Mouse (Mus musculus) frontal cortex, postnatal 25 days (tissue): ENCODE results near the gene Gpx7.

Experiments used
- DNase-seq, 2 experiments: peaks; one replicate each; pipeline ENCODE4 v3.0.0; 2022; ENCODE audit warnings: low spot score in 2 of 2

Gene Gpx7

GRCm38 (mm10) chr4:108406861-108407401 is at the start of gene Gpx7:
Gene Gpx7 (minus strand): TSS chr4:108406961.
- no peak for DNase-seq

DNA sequence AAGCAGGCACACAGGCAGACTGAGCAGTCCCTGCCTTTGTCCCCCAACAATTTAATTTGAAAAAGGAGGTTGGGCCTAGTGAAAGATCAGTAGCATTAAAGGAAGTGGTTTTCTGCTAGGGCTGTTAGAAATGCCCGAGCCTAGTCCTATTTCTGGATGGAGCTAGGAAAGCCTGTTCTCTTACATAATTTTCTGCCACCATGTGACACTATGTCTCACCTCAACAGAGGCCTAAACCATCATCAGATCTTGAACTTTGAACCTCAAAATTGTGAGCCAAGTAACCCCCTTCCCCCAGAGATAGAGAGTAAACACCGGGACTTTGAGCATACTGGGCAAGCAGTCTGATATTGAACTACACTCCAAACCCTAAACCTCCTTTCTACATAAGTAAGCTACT is 49.3 kb upstream of the Gpx7 start:
- DNase-seq = no peak

DNA sequence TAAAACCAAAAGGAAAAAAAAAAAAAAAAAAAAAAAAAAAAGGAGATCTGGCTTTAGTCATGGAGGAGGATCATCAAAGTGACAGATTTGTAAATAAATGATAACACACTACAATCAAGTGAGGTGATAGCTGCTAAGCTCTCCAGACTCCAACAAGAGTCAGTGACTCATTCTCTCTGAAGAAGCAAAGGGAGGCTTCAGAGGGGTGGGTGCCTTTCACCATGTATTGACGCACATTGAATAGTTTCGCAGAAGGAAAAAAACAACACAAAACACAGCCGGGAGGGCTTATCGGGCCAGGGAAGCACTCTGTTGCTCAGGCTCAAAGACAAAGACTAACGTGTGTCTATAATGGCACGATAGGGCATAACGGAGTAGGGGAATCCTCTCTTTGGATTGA is 41.3 kb upstream of the Gpx7 start:
- DNase-seq = no peak

- DNase-seq = no peak
These were observed 31.5 kb upstream of the Gpx7 start for GRCm38 (mm10) chr4:108438082-108438840.

DNA sequence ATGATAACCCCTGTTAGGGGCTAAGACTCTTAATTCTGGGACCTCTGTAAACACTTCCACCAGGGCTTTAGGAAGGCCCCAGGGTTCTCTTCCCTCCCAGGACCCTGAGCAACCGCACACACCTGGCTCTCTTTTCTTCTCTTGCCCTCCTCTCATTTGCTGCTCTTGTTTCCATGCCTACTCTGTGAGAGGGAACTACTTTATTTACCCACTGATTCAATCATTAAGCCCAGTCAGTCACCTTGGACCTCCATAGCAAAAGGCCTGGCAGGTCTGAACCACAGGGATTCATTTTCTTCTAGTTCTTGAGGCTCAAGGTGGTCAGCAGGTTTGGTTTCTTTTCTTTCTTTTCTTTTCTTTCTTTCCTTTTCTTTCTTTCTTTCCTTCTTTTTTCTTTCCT is 29.5 kb upstream of the Gpx7 start:
- DNase-seq = no peak

GRCm38 (mm10) chr4:108435646-108436045 is 28.9 kb upstream of the Gpx7 start:
- DNase-seq = no peak

DNA sequence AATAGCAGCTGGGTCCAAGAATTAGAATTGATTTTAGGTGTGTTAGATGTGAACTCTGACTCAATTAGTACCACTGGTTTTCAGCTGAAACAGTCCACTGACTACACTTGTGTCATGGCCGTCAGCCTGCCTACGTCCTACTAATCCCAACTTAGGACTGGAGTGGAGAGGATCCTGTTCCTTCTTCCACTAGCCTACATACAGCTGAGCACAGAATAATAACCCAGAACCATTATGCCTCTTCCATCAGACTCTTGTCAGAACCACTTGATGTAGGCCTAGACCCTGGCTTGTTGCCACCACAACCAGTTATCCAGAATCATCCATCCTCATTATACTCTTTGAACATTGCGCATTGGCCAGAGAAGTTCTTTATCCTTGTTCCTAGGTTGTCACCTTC is 28.0 kb upstream of the Gpx7 start:
- DNase-seq = no peak

GRCm38 (mm10) chr4:108434221-108434620 is 27.5 kb upstream of the Gpx7 start:
- no peak for DNase-seq

- no peak for DNase-seq
These were observed 26.6 kb upstream of the Gpx7 start for GRCm38 (mm10) chr4:108433341-108433740.

- DNase-seq = no peak
These were observed 24.8 kb upstream of the Gpx7 start for GRCm38 (mm10) chr4:108431561-108431936.

- no peak for DNase-seq
These were observed 24.1 kb upstream of the Gpx7 start for GRCm38 (mm10) chr4:108430656-108431560.

DNA sequence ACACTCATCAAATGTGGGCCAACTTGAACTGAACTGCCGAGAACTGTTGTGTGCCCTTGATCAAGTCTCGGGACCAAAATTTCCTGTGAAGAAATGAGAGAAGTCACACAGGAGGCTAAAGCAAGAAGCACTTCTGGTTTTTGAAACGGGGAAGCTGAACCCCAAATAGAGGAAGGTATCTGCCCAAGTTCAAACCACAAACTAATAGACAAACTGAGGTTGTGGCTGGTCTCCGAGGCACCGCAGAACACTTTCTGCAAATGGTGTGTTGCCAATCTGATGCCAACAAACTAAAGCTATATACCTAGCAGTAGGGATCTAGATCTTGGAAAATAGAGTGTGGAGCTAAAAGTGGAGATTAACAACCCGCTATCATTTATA is 21.6 kb upstream of the Gpx7 start:
- DNase-seq = no peak

- DNase-seq = no peak
These were observed 21.1 kb upstream of the Gpx7 start for GRCm38 (mm10) chr4:108427719-108428340.

DNA sequence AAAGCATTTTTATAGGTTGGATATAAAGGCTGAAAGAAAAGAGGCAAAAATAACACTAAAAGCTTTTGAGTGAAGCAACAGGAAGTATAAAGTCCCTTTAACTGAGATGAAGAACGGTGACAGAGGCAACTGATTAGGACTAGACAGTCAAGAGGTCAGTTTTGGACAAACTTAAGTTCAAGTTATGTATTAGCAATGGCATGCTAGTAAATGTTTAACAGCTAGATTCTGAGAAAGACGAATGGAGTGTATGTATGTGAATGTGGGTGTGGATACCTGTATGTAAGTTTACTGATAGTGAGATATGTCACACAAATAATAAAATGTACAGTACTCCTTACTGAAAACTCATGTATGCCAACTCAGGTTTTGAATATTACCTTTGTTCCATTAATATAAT is 17.8 kb upstream of the Gpx7 start:
- DNase-seq = no peak

DNA sequence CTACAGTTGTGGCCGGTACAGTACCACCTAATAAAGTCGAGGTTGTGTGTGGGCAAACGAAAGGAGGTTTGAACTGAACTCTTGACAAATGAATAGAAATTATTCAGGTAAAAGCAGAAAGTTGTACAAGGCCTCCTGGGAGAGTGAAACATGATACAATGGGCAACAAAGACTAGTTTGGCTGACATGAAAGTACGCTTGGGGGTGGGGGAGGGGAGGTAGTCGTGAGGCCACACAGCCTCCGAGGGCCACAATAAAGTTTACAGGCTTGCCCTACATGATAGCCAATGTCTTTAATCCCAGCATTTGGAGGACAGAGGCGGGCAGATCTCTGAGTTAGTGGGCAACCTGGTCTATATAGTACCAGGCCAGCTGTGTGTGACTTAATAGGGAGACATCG is 860 bp upstream of the Gpx7 start:
- DNase-seq = no peak

GRCm38 (mm10) chr4:108406138-108406860 is 462 bp downstream of the Gpx7 start:
- DNase-seq = peak; percentile 47 to 50

DNA sequence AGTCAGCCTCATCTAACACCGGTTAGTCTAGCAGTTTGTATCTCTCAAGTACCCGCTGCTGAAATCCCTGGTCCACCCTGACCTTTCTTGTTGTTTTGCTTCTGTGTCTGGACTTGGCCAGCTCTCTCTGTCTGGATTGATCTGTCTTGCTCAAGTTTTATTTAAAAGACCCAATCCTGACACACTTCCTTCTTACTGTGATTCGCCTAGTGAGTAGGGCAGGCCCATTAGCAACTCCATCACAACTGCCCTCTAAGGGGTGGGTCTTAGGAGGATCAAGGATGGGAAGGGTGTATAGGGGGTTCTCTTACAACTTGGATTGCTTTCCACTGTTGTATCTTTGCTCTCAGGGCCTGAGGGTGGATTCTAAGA is 1.0 kb downstream of the Gpx7 start:
- DNase-seq = no peak

DNA sequence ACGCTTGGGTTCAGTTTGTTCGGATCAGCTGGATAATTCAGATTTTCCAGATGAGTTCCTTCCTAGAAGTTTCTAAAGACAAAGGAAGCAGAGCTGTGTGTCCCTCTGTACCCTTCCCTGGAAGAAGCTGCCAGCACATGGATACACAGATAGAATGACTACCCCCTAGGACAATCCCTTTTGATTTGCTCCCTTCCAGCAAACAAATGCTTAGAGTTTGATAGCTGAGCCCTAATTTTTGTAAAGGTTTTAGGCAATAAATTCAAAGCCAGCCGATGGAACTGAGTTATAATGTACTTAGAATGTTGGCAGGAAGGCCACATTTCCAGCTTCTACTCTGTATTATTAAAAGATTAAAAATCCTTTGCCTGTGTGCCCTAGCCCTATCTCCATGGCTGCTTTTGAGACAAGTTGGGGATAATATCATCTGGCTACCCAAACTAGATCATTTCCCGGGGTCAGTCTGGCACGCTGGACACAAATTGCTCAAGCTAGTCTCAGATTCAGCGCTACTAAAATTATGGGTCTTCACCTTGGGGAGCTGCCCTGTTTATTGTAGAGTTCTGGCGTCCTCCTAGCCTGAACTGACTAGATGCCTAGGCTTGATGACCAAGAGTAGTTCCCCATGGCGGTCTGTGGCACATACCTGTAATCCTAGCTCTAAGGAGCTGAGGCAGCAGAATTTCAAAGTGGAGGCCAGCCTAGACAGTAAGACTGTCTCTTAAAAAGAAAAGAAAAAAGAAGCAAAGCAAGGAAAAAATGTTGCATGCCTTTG is 2.7 kb downstream of the Gpx7 start:
- no peak for DNase-seq

GRCm38 (mm10) chr4:108400395-108400794 is 6.4 kb downstream of the Gpx7 start:
- DNase-seq = no peak

- no peak for DNase-seq
These were observed 12.5 kb downstream of the Gpx7 start for GRCm38 (mm10) chr4:108394236-108394635.

DNA sequence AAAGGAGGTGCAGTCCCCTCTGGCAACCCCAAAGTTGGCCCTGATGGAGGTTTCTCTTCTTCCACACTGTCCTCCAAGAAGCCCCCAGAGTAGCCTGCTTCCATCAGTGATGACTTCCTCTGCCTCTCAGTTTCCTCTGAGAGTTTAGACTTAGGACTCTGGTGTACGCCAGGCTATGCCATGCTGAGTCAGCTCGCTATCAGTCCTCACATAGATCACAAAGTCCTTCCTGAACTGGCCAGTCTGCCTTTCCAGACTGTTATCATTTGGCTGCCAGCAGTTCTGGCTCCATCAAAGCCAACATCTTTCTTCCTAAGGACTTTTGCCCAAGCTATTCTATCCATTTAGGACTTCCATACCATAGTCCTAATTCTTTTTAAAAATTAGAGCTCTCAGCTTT is 14.2 kb downstream of the Gpx7 start:
- DNase-seq = no peak
